Mouse (Mus musculus) adrenal gland (tissue): ENCODE measurements around the gene Fam3b.

Source experiments
- intact Hi-C: fragments of 180-260 bp; cut with DNase I; formaldehyde crosslinking; loops from one replicate; pipeline ENCODE4 v1.15.1; 2025
- long read RNA-seq, 2 experiments: library from polyadenylated mRNA; unstranded; transcript quantifications; one replicate each; pipeline ENCODE4 v2.0.0; 2020; ENCODE audit warnings: borderline replicate concordance in 1 of 2; ENCODE audit not compliant: insufficient replicate concordance in 1 of 2

Fam3b gene
- long read RNA-seq, experiment 1, result 0 reads
- long read RNA-seq, experiment 2, result 0 reads

DNA sequence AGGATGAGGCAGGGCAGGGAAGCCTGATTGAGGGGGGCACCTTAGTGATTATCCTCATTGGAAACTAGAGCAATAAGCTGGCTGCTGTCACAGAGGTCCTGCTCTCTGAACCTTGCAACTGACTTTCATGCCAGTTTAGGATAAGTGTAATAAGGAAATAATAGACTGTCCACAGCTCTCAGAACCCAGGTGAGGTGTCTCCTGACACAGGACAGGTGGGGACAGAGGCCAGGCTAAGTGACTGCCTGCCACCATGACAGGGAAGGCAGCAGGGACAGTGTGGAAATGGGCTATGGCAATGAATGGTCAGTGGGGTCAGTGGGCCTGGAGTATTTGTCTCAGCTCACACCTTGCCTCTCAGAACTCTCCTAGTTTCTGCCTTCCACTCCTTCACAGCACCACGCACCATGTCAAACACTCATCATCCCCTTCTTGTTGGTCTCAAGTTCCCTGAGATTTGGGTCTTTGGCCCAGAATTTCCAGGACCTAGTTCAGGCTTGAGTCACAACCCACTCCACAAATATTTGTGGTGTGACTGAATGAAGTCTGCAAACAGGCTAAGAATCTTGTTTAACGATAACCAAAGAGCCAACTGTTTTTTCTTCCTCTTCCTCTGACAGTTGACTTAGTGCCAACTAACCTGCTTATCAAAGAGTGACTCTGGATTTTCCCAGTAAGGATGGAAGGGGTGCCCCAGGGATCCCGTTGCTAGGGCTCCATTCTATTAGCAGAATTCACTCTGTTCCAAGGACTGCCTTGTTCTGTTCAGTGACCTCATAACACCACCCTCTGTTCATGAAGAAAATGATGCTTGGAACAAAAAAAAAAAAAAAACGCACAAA lies at the start of gene Fam3b:
TSS of gene Fam3b (minus strand) at position 718 of the 842 bp plus-strand sequence.
- intact Hi-C loops, result no loop called here

DNA sequence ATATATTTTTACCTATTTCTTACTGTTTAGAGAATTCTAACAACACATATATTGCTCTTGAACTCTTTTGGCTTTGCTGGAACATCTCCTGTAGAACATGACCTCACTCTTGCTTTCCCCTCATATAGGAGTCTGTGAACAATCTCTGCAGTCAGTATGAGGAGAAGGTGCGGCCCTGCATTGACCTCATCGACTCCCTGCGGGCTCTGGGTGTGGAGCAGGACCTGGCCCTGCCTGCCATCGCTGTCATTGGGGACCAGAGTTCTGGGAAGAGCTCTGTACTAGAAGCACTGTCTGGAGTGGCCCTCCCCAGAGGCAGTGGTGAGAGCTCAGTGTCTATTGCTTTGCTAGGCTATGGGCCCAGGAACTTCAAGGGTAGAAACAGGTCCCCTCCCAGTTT lies 29.7 kb upstream of the Fam3b start:
- intact Hi-C loops, result no loop called here

DNA sequence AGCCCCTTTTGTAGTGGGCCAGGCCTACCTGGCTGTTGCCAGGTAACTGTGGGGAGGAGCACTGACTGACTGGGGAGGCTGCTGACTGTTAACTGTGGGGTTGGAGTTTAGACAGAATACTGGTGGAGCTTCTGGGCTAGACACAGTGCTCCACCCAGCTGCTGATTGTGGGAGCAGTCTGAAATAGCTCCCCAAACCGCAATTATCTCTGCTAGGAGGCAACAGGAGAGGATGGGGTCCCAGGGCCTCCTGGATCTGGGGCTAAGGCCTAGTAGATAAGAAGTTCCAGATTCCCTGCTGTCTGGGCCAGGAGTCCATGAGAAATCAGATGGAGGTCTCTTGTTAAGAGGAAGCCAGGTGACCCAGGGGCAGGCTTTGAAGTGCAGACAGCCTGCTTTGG lies 22.2 kb upstream of the Fam3b start:
- intact Hi-C loops, result no loop called here

GRCm38 (mm10) chr16:97535808-97536413 lies 21.3 kb upstream of the Fam3b start:
- intact Hi-C loops, result no loop called here

- intact Hi-C loops, result no loop called here
Measured at GRCm38 (mm10) chr16:97534876-97535461, 20.4 kb upstream of the Fam3b start.

- intact Hi-C loops, result no loop called here
Measured at GRCm38 (mm10) chr16:97534448-97534847, 19.8 kb upstream of the Fam3b start.

- intact Hi-C loops, result no loop called here
Measured at GRCm38 (mm10) chr16:97533751-97534150, 19.1 kb upstream of the Fam3b start.

DNA sequence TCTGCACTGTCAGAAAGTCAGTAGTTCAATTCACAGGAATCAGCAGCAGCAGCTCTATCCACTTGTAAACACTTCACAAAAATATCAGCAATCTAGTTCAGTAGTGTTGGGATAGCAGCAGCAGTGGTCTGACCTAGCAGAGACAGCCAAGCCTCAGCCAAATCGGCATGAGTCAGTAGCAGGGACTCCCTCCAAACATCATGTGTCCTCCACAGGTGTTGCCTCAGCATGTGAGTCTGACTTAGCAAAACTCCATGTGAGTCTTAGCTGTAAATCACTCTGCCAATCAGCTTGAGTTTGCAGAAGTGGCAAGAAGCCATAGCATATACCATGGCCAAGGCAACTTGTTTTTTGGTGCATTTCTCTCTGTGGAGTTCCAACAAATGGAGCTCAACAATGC lies 18.5 kb upstream of the Fam3b start:
- intact Hi-C loops, result no loop called here

GRCm38 (mm10) chr16:97529241-97529640 lies 14.6 kb upstream of the Fam3b start:
- intact Hi-C loops, result no loop called here

- intact Hi-C loops, result no loop called here
Measured at GRCm38 (mm10) chr16:97523024-97523423, 8.4 kb upstream of the Fam3b start.

DNA sequence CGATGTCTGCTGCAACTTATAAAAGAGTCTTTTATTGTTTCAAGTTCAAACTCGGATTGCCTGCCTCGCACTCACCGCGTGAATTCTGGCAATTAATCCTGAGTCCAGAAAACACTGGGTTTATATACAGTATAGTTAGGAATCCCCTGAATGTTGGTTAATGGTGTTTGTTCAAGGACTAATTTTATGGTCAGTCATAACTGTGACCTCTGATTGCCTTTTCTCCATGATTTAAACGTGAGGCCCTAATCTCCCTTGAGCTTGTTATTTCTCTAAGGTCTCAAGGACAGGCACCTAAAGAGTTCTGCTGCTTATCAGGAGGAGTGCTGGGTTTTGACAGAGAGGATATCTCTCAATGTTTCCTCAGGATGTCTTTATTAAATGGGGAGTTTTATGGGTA lies 7.4 kb upstream of the Fam3b start:
- intact Hi-C loops, result loop anchor here (2.0 kb wide), 1 partner anchor 73 kb away; no protein-coding TSS in a partner anchor

GRCm38 (mm10) chr16:97516341-97516740 lies 1.7 kb upstream of the Fam3b start:
- intact Hi-C loops, result loop anchor here (5.0 kb wide), 1 partner anchor 74 kb away; no protein-coding TSS in a partner anchor

DNA sequence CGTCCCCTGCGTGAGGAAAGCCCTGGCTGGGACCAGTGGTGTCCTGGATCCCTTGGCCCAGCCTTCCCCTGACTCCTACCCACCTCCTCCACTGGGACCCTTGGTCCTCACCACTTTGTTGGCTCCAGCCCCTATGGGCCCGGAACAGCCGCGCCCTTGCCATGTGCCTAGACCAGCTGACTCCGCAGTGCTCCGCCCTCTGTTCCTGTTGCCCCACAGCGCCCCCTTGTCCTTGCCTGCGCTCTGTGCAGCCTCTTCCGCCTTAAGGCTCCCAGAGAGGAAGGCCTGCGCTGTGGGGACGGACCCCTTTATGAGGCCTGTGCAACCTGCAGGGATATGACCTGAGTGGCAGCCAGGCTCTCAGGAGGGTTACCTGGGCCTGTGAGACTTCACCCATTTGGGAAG lies 2.3 kb downstream of the Fam3b start:
- intact Hi-C loops, result no loop called here

DNA sequence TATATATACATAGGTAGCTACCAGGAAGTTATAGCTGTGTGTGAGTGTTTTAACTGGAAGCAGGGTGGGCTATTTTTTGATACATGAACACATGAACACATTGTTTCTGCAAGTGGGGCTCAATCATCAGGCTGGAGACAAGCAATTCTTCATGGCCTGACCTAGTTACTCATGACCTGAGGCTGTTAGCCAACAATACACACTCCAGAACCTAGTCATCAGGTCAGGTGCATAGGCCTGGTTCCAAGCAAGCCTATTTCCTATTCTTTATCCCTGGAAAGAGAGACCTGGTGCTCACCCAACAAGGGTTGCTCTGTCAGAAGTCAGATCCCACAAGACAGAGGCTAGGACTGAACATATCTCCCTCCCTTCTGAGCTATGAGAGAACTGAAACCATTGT lies 3.1 kb downstream of the Fam3b start:
- intact Hi-C loops, result no loop called here

- intact Hi-C loops, result no loop called here
Measured at GRCm38 (mm10) chr16:97510849-97511248, 3.8 kb downstream of the Fam3b start.

GRCm38 (mm10) chr16:97507783-97508182 lies 6.8 kb downstream of the Fam3b start:
- intact Hi-C loops, result no loop called here

- intact Hi-C loops, result no loop called here
Measured at GRCm38 (mm10) chr16:97504793-97505192, 9.8 kb downstream of the Fam3b start.

DNA sequence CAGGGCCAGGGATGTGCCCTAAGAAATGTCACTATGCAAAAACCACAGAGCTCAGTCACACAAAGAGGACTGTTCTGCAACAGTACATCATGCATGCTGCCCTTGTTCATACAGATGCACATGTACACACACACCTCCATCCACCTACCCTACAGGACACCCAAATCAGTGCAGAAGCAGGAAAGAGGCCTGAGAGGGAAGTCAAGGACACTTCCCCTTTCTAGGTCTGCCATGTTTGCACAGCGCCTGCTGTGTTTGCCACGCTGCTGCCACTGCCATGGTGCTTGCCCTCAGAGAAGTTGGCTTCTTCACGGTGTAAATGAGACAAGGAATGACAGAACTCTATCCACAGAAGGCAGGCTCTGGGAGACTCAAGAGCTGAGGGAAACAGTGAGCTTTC lies 10.8 kb downstream of the Fam3b start:
- intact Hi-C loops, result no loop called here

- intact Hi-C loops, result no loop called here
Measured at GRCm38 (mm10) chr16:97500901-97501300, 13.7 kb downstream of the Fam3b start.

GRCm38 (mm10) chr16:97499450-97499849 lies 15.2 kb downstream of the Fam3b start:
- intact Hi-C loops, result no loop called here

- intact Hi-C loops, result no loop called here
Measured at GRCm38 (mm10) chr16:97498139-97498538, 16.5 kb downstream of the Fam3b start.

DNA sequence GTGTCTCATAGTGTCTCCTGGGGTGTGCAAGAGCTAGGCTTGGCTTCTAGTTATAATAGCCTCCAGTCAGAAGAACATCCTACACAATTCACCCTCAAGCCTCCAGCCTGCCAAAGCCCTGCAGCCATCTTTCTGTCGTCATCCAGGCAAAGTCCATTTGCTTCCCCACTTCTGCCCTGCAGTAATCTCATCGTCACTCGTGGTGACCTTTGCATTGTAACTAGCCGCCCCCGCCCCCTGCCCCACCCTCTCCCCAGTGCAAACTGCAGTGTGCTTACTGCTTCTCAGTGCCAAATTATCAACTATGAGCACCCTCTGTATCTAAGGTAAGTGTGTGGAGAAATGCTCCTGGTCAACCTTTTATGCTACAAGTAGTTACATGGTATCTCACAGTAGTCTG lies 16.9 kb downstream of the Fam3b start:
- intact Hi-C loops, result no loop called here
